In the genomic region with DNA sequence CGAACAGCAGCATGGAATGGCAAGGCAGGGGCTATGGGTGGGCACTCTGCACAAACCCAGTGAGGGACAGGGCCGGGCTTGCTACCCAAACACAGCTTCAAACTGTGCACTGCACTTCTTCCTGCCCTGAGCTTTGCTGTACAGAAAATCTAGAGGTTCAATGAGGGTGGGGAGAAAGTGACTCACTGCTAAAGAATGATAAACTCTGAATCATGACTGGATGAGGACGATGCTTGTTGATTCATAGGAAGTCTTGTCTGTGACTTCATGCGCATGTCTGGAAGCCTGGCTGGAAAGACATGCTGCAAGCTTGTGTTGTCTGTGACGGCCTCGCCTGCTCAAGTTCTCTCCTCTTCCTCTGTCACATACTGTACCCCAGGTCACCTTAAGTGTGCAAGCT, we compare ENCODE assay signal across 10 mouse cellular contexts.
DNase-seq lines count a peak whose midpoint lies in the region; ATAC-seq and TF ChIP-seq lines count a peak whose summit lies in the region.
"Had no signal": no experiment of that assay in that cellular context is flagged by ENCODE, and none has a peak within 500 bp of the region (broad histone marks: within the 10 kb centered on the region; RNA-seq: fewer than 3 reads in every experiment).

No protein-coding gene starts in this region.

- no peaks in the 10 kb centered on the region for H3K27me3 ChIP-seq in kidney, postnatal 0 days (ENCODE audit: insufficient read depth, low read length)
- H3K27me3 ChIP-seq in midbrain, embryonic 15.5 days (replicated peaks): no peaks in the 10 kb centered on the region
- H3K27me3 ChIP-seq in hindbrain, embryonic 14.5 days (ENCODE audit: control insufficient read depth, insufficient read depth, low read length): no peaks in the 10 kb centered on the region

- H3K9ac ChIP-seq in kidney, postnatal 0 days (ENCODE audit: low read depth, low read length): no peak overlapping the region
- H3K9ac ChIP-seq in ES-E14 (ENCODE audit: insufficient read depth, low read depth, low read length, poor library complexity, severe bottlenecking): no peak overlapping the region
- no peak overlapping the region for H3K9ac ChIP-seq in midbrain, embryonic 15.5 days
- H3K9ac ChIP-seq in hindbrain, embryonic 14.5 days: no peak overlapping the region

- no peaks in the 10 kb centered on the region for H3K9me3 ChIP-seq in kidney, postnatal 0 days (replicated peaks; ENCODE audit: low read length)
- H3K9me3 ChIP-seq in ES-E14 (ENCODE audit: control insufficient read depth, insufficient read depth, low read depth, low read length): no peaks in the 10 kb centered on the region
- 0 out of 2 replicates have a peak, but pooled peaks cover 3% of the 10 kb centered on the region for H3K9me3 ChIP-seq in midbrain, embryonic 15.5 days
- no peaks in the 10 kb centered on the region for H3K9me3 ChIP-seq in hindbrain, embryonic 14.5 days (ENCODE audit: control insufficient read depth, low read length)

- H3K27ac ChIP-seq in kidney, postnatal 0 days: no peak overlapping the region
- no peak overlapping the region for H3K27ac ChIP-seq in ES-E14 (ENCODE audit: insufficient read depth, low read depth, low read length, poor library complexity, severe bottlenecking)
- no peak overlapping the region for H3K27ac ChIP-seq in midbrain, embryonic 15.5 days
- H3K27ac ChIP-seq in hindbrain, embryonic 14.5 days: no peak overlapping the region

- 65% methylated on average over 6 of the region's 6 CpGs for WGBS in kidney, postnatal 0 days
- 86% methylated on average over 6 of the region's 6 CpGs for WGBS in midbrain, embryonic 15.5 days
- 88% methylated on average over 6 of the region's 6 CpGs for WGBS in hindbrain, embryonic 14.5 days

- no peak for TF ChIP-seq CTCF in kidney, postnatal 0 days (IDR thresholded peaks at IDR 0.05; ENCODE audit: low read depth)

- in situ Hi-C loops in ES-E14 (cut with MboI; ENCODE audit: low sequenced_read_pairs in 2 of 2, unreplicated experiment in 2 of 2): no loop called here

- no peak overlapping the region for H3K4me3 ChIP-seq in kidney, postnatal 0 days (replicated peaks; ENCODE audit: low read depth, low read length)
- no peak overlapping the region for H3K4me3 ChIP-seq in ES-E14 (ENCODE audit: insufficient read depth in 1 of 2, low read depth in 1 of 2, low read length in 2 of 2, poor library complexity in 1 of 2, severe bottlenecking in 1 of 2)
- H3K4me3 ChIP-seq in midbrain, embryonic 15.5 days: no peak overlapping the region
- no peak overlapping the region for H3K4me3 ChIP-seq in hindbrain, embryonic 14.5 days (replicated peaks; ENCODE audit: low read length)

- peak; percentile 72 for DNase-seq in kidney, postnatal 0 days (ENCODE audit: low spot score)
- no peak for DNase-seq in kidney, adult 9 months
- DNase-seq in ES-E14 (ENCODE audit: low read depth, low spot score): no peak
- peak; percentile 52 for DNase-seq in adrenal gland, postnatal 14 days
- peak; percentile 26 for DNase-seq in lung, postnatal 25 days (ENCODE audit: low spot score)
- DNase-seq in hindbrain, embryonic 14.5 days (ENCODE audit: low spot score): no peak
- DNase-seq: cerebellum, adult 2 months; liver had no signal

- no peak overlapping the region for H3K4me2 ChIP-seq in kidney, postnatal 0 days (ENCODE audit: low read length)
- H3K4me2 ChIP-seq in midbrain, embryonic 15.5 days: no peak overlapping the region
- H3K4me2 ChIP-seq in hindbrain, embryonic 14.5 days (replicated peaks): no peak overlapping the region

- H3K36me3 ChIP-seq in kidney, postnatal 0 days (ENCODE audit: insufficient read depth, low read length): no peaks in the 10 kb centered on the region
- no peaks in the 10 kb centered on the region for H3K36me3 ChIP-seq in ES-E14 (ENCODE audit: control insufficient read depth, insufficient read depth, low read length, poor library complexity, severe bottlenecking)
- H3K36me3 ChIP-seq in midbrain, embryonic 15.5 days (replicated peaks): no peaks in the 10 kb centered on the region
- no peaks in the 10 kb centered on the region for H3K36me3 ChIP-seq in hindbrain, embryonic 14.5 days (replicated peaks; ENCODE audit: control insufficient read depth, insufficient read depth)

- H3K4me1 ChIP-seq in kidney, postnatal 0 days (replicated peaks; ENCODE audit: insufficient read depth, low read length): no peaks in the 10 kb centered on the region
- H3K4me1 ChIP-seq in ES-E14 (ENCODE audit: control insufficient read depth in 2 of 2, insufficient read depth in 2 of 2, low read length in 2 of 2, poor library complexity in 1 of 2): peaks cover 7 to 20% of the 10 kb centered on the region in 2 experiments; a peak in 3 of 4 replicates
- peaks cover 11% of the 10 kb centered on the region for H3K4me1 ChIP-seq in midbrain, embryonic 15.5 days
- no peaks in the 10 kb centered on the region for H3K4me1 ChIP-seq in hindbrain, embryonic 14.5 days (replicated peaks; ENCODE audit: control insufficient read depth, insufficient read depth, low read length)

- ATAC-seq in kidney, postnatal 0 days (replicated peaks; ENCODE audit: low FRiP score, low read depth): no peak
- ATAC-seq in midbrain, embryonic 15.5 days (replicated peaks): no peak
- no peak for ATAC-seq in hindbrain, embryonic 14.5 days (ENCODE audit: low FRiP score)
- ATAC-seq: midbrain, embryonic 16.5 days had no signal

TF ChIP-seq in ES-E14, 5 proteins besides CTCF, POLR2A, EP300 and RAD21:
- TF ChIP-seq ZC3H11A (IDR thresholded peaks at IDR 0.05; ENCODE audit: borderline replicate concordance, low read depth, low read length) (no peak), CHD2 (IDR thresholded peaks at IDR 0.05; ENCODE audit: low read depth, low read length) (0 out of 2 replicates have a peak, but pooled peaks have one; percentile 8), ZNF384 (IDR thresholded peaks at IDR 0.05; ENCODE audit: low read depth, low read length) (no peak)

Comparison
In these comparisons a context has a peak if more than half of its experiments do, and no peak if none do; other contexts are left out.
1. DNase-seq: peak in kidney, postnatal 0 days (single experiment), adrenal gland, postnatal 14 days (single experiment) and lung, postnatal 25 days (single experiment); none in kidney, adult 9 months (single experiment), ES-E14 (single experiment) and hindbrain, embryonic 14.5 days (single experiment).